Comparison of ENCODE assay signal across 9 mouse cellular contexts in the genomic region with DNA sequence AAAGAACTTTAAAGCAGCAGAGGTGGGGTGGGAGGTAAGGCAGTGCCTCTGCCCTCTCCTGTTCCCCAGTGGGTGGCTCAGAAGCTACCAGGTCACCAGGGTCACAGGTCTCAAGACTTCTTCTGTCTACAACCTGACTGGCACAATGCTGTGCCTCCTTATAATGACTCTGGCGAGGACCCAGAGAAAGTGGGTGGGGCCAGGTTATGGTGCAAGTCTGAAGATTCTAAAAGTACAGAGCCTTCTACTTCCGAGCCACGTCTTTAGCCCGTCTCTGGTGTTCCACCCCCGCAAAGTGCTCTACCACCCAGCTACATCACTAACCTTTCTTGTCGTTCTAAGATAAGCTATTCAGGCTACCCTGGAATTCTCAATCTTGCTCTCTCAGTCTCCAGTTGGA. TPM values are rescaled to one million over a fixed set of nuclear protein-coding genes. Genes with fewer than 3 reads are reported as not detected.
DNase-seq lines count a peak whose midpoint lies in the region; ATAC-seq lines count a peak whose summit lies in the region.
"Had no signal": no experiment of that assay in that cellular context is flagged by ENCODE, and none has a peak within 500 bp of the region (broad histone marks: within the 10 kb centered on the region; RNA-seq: fewer than 3 reads in every experiment).

No protein-coding gene starts in this region.

- H3K36me3 ChIP-seq in embryonic facial prominence, embryonic 10.5 days (replicated peaks): peaks cover 26% of the 10 kb centered on the region

- DNase-seq in 416B (ENCODE audit: low read depth) (peak; percentile 92), MN1 (ENCODE audit: low spot score) (no peak)
- DNase-seq in kidney, postnatal 36 days: peak; percentile 51 to 55
- DNase-seq in monocyte, adult 2 months (ENCODE audit: low read depth in 1 of 2, low spot score in 2 of 2): peak; percentile 63 to 74
- no peak for DNase-seq in right cerebral cortex, postnatal 36 days (ENCODE audit: low spot score in 2 of 2)
- no peak for DNase-seq in frontal cortex, postnatal 36 days (ENCODE audit: low spot score in 2 of 2)
- no peak for DNase-seq in embryonic facial prominence, embryonic 10.5 days (ENCODE audit: low spot score)
- DNase-seq: right cerebral cortex, postnatal 4 days had no signal

- H3K4me3 ChIP-seq in embryonic facial prominence, embryonic 10.5 days: no peak overlapping the region

- peaks cover 43% of the 10 kb centered on the region for H3K4me1 ChIP-seq in embryonic facial prominence, embryonic 10.5 days

- peak; percentile 50 for ATAC-seq in CD4-positive, CD25-positive, alpha-beta regulatory T cell, adult 4 months

- no peaks in the 10 kb centered on the region for H3K9me3 ChIP-seq in embryonic facial prominence, embryonic 10.5 days

- no peaks in the 10 kb centered on the region for H3K27me3 ChIP-seq in embryonic facial prominence, embryonic 10.5 days (replicated peaks; ENCODE audit: low read depth, poor library complexity, severe bottlenecking)

- H3K27ac ChIP-seq in embryonic facial prominence, embryonic 10.5 days (replicated peaks): no peak overlapping the region

- WGBS in embryonic facial prominence, embryonic 10.5 days: 77% methylated on average over 6 of the region's 6 CpGs

RNA-seq across cellular contexts. Expression of a gene that starts 2.7 kb away (rescaled TPM):
- polyA plus RNA-seq in CD4-positive, CD25-positive, alpha-beta regulatory T cell, adult 4 months (2017; shearing (Covaris generic)): 10 to 100 TPM in 1 of 2 experiments, 1 to 10 TPM in 1; 8.8 to 15.8 TPM
- polyA plus RNA-seq in embryonic facial prominence, embryonic 10.5 days (2016; fragmentation: Nextera tagmentation; extraction: Ambion mirVana): 1.8 and 2.0 TPM in 2 replicates

RNA-seq across cellular contexts. Expression of a gene that starts 48.3 kb away (rescaled TPM):
- 1 to 10 TPM; 6.4 to 6.7 TPM for polyA plus RNA-seq in CD4-positive, CD25-positive, alpha-beta regulatory T cell, adult 4 months (2017; shearing (Covaris generic))
- 8.1 and 8.5 TPM in 2 replicates for polyA plus RNA-seq in embryonic facial prominence, embryonic 10.5 days (2016; fragmentation: Nextera tagmentation; extraction: Ambion mirVana)

RNA-seq across cellular contexts. Expression of a gene that starts 55.5 kb away (rescaled TPM):
- 1 to 10 TPM; 1.7 to 2.6 TPM for polyA plus RNA-seq in CD4-positive, CD25-positive, alpha-beta regulatory T cell, adult 4 months (2017; shearing (Covaris generic))
- polyA plus RNA-seq in embryonic facial prominence, embryonic 10.5 days (2016; fragmentation: Nextera tagmentation; extraction: Ambion mirVana): 41.9 and 42.1 TPM in 2 replicates

Comparison
In these comparisons a context has a peak if more than half of its experiments do, and no peak if none do; other contexts are left out.
1. DNase-seq: peak in 416B (single experiment), kidney, postnatal 36 days (2 of 2) and monocyte, adult 2 months (2 of 2); none in right cerebral cortex, postnatal 36 days (0 of 2), frontal cortex, postnatal 36 days (0 of 2), embryonic facial prominence, embryonic 10.5 days (single experiment) and MN1 (single experiment).
2. RNA of a gene that starts 55.5 kb away (polyA plus RNA-seq): 41.9 to 42.1 TPM in embryonic facial prominence, embryonic 10.5 days; 1.7 to 2.6 TPM in CD4-positive, CD25-positive, alpha-beta regulatory T cell, adult 4 months; every median in the first group is over 10 times any median in the second.